Mouse (Mus musculus) embryonic facial prominence, embryonic 14.5 days (tissue): ENCODE results near the gene Aqp3. TPM values are rescaled to one million over a fixed set of nuclear protein-coding genes. Genes with fewer than 3 reads are reported as not detected.
A peak's percentile ranks its signal among the peaks of the same experiment; 100 is the strongest.

Experiments
- ATAC-seq: fragments of 200-750 bp; cut with Nextera tagmentation; 2 replicates; pipeline ENCODE4 v1.8.0; 2017; ENCODE audit warnings: low read depth, moderate number of reproducible peaks, moderate TSS enrichment
- DNase-seq: peaks from one replicate; pipeline ENCODE4 v3.0.0-alpha.2; 2015; ENCODE audit warnings: low spot score
- H3K27ac ChIP-seq: fragments of 300-500 bp; sonication (generic); replicated peaks from 2 replicates; pipeline ENCODE4 v1.5.1; 2014; ENCODE audit warnings: low read depth, mild to moderate bottlenecking, low read length, moderate library complexity
- H3K27me3 ChIP-seq: fragments of 300-500 bp; sonication (generic); replicated peaks from 2 replicates; pipeline ENCODE4 v1.6.1; 2014; ENCODE audit warnings: low read length; ENCODE audit not compliant: control insufficient read depth, insufficient read depth
- H3K36me3 ChIP-seq: fragments of 300-500 bp; sonication (generic); 2 replicates; pipeline ENCODE4 v1.6.1; 2014; ENCODE audit warnings: low read length, mixed read lengths; ENCODE audit not compliant: control insufficient read depth, insufficient read depth
- H3K4me1 ChIP-seq: fragments of 300-500 bp; sonication (generic); 2 replicates; pipeline ENCODE4 v1.6.1; 2014; ENCODE audit warnings: antibody characterized with exemption, low read length; ENCODE audit not compliant: control insufficient read depth, insufficient read depth
- H3K4me2 ChIP-seq: fragments of 300-500 bp; sonication (generic); 2 replicates; pipeline ENCODE4 v1.6.1; 2014; ENCODE audit warnings: low read depth, mild to moderate bottlenecking, low read length, moderate library complexity, mixed read lengths
- H3K4me3 ChIP-seq: fragments of 300-500 bp; sonication (generic); 2 replicates; pipeline ENCODE4 v1.5.1; 2014; ENCODE audit warnings: low read depth, mild to moderate bottlenecking, low read length
- H3K9ac ChIP-seq: fragments of 300-500 bp; sonication (generic); 2 replicates; pipeline ENCODE4 v1.6.1; 2014; ENCODE audit warnings: low read depth, mild to moderate bottlenecking, low read length, moderate library complexity, mixed read lengths
- H3K9me3 ChIP-seq: fragments of 300-500 bp; sonication (generic); 2 replicates; pipeline ENCODE4 v1.6.1; 2016; ENCODE audit warnings: low read length; ENCODE audit not compliant: control insufficient read depth
- WGBS: fragments of 180-500 bp; shearing (Covaris S2); extraction: QIAGEN DNeasy Blood & Tissue Kit; methylation state at CpG from one replicate; pipeline ENCODE4 v1.1.7; 2014; 5-methylcytosine and 5-hydroxymethylcytosine counted together
- polyA plus RNA-seq: library from polyadenylated mRNA; unstranded; fragments of >200 nt; fragmentation: Nextera tagmentation; extraction: Ambion mirVana; gene quantifications from 2 replicates; pipeline ENCODE4 v1.2.1, GENCODE M21; 2014

Aqp3 gene
- polyA plus RNA-seq, result 18.4 and 20.4 TPM in 2 replicates

- peak within 1 kb of the TSS; percentile 58 for H3K9ac ChIP-seq
- peaks cover 21% of the 10 kb centered on the region for H3K27me3 ChIP-seq
- peaks cover 8% of the 10 kb centered on the region for H3K4me1 ChIP-seq
- H3K27ac ChIP-seq, result no peak within 1 kb of the TSS
- peak within 1 kb of the TSS; percentile 82 for H3K4me2 ChIP-seq
- peak; percentile 64 for ATAC-seq
- H3K4me3 ChIP-seq, result peak within 1 kb of the TSS; percentile 45
- no peaks in the 10 kb centered on the region for H3K36me3 ChIP-seq
- 2% methylated on average over 23 of the region's 42 CpGs for WGBS
- DNase-seq, result no peak
- H3K9me3 ChIP-seq, result no peaks in the 10 kb centered on the region
These were observed at the start of gene Aqp3 for GRCm38 (mm10) chr4:41097871-41098576. Gene Aqp3 (minus strand): TSS chr4:41098183.

- H3K4me2 ChIP-seq, result no peak overlapping the region
- no peaks in the 10 kb centered on the region for H3K27me3 ChIP-seq
- no peak for DNase-seq
- no peak overlapping the region for H3K9ac ChIP-seq
- no peak overlapping the region for H3K4me3 ChIP-seq
- H3K4me1 ChIP-seq, result no peaks in the 10 kb centered on the region
- H3K9me3 ChIP-seq, result no peaks in the 10 kb centered on the region
- peaks cover 34% of the 10 kb centered on the region for H3K36me3 ChIP-seq
- no peak for ATAC-seq
- no peak overlapping the region for H3K27ac ChIP-seq
- WGBS, result 100% methylated on average over 2 of the region's 2 CpGs
These were observed 44.6 kb upstream of the Aqp3 start for GRCm38 (mm10) chr4:41142601-41143000.

GRCm38 (mm10) chr4:41140174-41140875 lies 42.3 kb upstream of the Aqp3 start:
- Histone ChIP-seq H3K27ac (no peak overlapping the region), H3K4me1 (no peaks in the 10 kb centered on the region), H3K4me2 (no peak overlapping the region), H3K36me3 (peaks cover 34% of the 10 kb centered on the region), H3K27me3 (no peaks in the 10 kb centered on the region), H3K4me3 (no peak overlapping the region), H3K9me3 (no peaks in the 10 kb centered on the region), H3K9ac (no peak overlapping the region)
- no peak for ATAC-seq
- no peak for DNase-seq
- 88% methylated on average over 6 of the region's 6 CpGs for WGBS

- under 1% methylated on average over 8 of the region's 8 CpGs for WGBS
- ATAC-seq (no peak), DNase-seq (peak; percentile 13)
These were observed 38.8 kb upstream of the Aqp3 start for GRCm38 (mm10) chr4:41136811-41137210.

GRCm38 (mm10) chr4:41136454-41136805 lies 38.4 kb upstream of the Aqp3 start:
- DNase-seq (no peak), ATAC-seq (peak; percentile 9; the same call in 1 of the 2 replicates)
- Histone ChIP-seq H3K9me3 (no peaks in the 10 kb centered on the region), H3K4me1 (peaks cover 5% of the 10 kb centered on the region; the same call in 1 of the 2 replicates), H3K36me3 (peaks cover 27% of the 10 kb centered on the region), H3K4me3 (peak overlapping the region; percentile 90), H3K9ac (peak overlapping the region; percentile 97), H3K4me2 (peak overlapping the region; percentile 75), H3K27me3 (no peaks in the 10 kb centered on the region), H3K27ac (peak overlapping the region; percentile 98)
- 0% methylated on average over 4 of the region's 4 CpGs for WGBS

More at GRCm38 (mm10) chr4:41136811-41137210, 38.8 kb upstream of the Aqp3 start:
- Histone ChIP-seq H3K9ac (peak overlapping the region; percentile 97), H3K4me1 (peaks cover 5% of the 10 kb centered on the region; the same call in 1 of the 2 replicates), H3K27ac (peak overlapping the region; percentile 98; the same call in 1 of the 2 replicates), H3K4me3 (peak overlapping the region; percentile 90), H3K4me2 (peak overlapping the region; percentile 75), H3K9me3 (no peaks in the 10 kb centered on the region), H3K27me3 (no peaks in the 10 kb centered on the region), H3K36me3 (peaks cover 28% of the 10 kb centered on the region)

GRCm38 (mm10) chr4:41135711-41136453 lies 37.9 kb upstream of the Aqp3 start, which contains the start of gene Ube2r2:
Gene Ube2r2 (plus strand): TSS chr4:41135743.
- peak; percentile 76 for ATAC-seq
- Histone ChIP-seq H3K36me3 (peaks cover 21% of the 10 kb centered on the region), H3K27me3 (no peaks in the 10 kb centered on the region), H3K4me2 (peak within 1 kb of the TSS; percentile 75), H3K4me1 (peaks cover 5% of the 10 kb centered on the region; the same call in 1 of the 2 replicates), H3K9ac (peak within 1 kb of the TSS; percentile 97), H3K4me3 (peak within 1 kb of the TSS; percentile 90), H3K9me3 (no peaks in the 10 kb centered on the region), H3K27ac (peak within 1 kb of the TSS; percentile 98)
- DNase-seq, result peak; percentile 80
- 0% methylated on average over 25 of the region's 65 CpGs for WGBS

- H3K36me3 ChIP-seq, result peaks cover 16% of the 10 kb centered on the region
- ATAC-seq (peak; percentile 95), DNase-seq (peak; percentile 92)
- no peaks in the 10 kb centered on the region for H3K27me3 ChIP-seq
- H3K4me1 ChIP-seq, result peaks cover 5% of the 10 kb centered on the region; the same call in 1 of the 2 replicates
- H3K4me2 ChIP-seq, result peak overlapping the region; percentile 75
- peak overlapping the region; percentile 98 for H3K27ac ChIP-seq
- peak overlapping the region; percentile 90 for H3K4me3 ChIP-seq
- WGBS, result under 1% methylated on average over 21 of the region's 70 CpGs
- peak overlapping the region; percentile 97 for H3K9ac ChIP-seq
- no peaks in the 10 kb centered on the region for H3K9me3 ChIP-seq
These were observed 37.1 kb upstream of the Aqp3 start for GRCm38 (mm10) chr4:41134935-41135710.
